Mouse (Mus musculus) midbrain, embryonic 13.5 days (tissue): ENCODE results near the gene Arl15. TPM values are rescaled to one million over a fixed set of nuclear protein-coding genes. Genes with fewer than 3 reads are reported as not detected.

Source experiments
- ATAC-seq: fragments of 200-750 bp; cut with Nextera tagmentation; 2 replicates; pipeline ENCODE4 v1.8.0; 2017; ENCODE audit warnings: mild to moderate bottlenecking, moderate TSS enrichment, moderate library complexity
- H3K27ac ChIP-seq: fragments of 300-500 bp; sonication (generic); 2 replicates; pipeline ENCODE4 v1.5.1; 2015; ENCODE audit warnings: inconsistent platforms, mild to moderate bottlenecking, moderate library complexity
- H3K27me3 ChIP-seq: fragments of 300-500 bp; sonication (generic); 2 replicates; pipeline ENCODE4 v1.6.1; 2015; ENCODE audit warnings: mild to moderate bottlenecking, inconsistent platforms
- H3K36me3 ChIP-seq: fragments of 300-500 bp; sonication (generic); 2 replicates; pipeline ENCODE4 v1.6.1; 2015; ENCODE audit warnings: mild to moderate bottlenecking, inconsistent platforms
- H3K4me1 ChIP-seq: fragments of 300-500 bp; sonication (generic); replicated peaks from 2 replicates; pipeline ENCODE4 v1.6.1; 2015; ENCODE audit warnings: inconsistent platforms
- H3K4me2 ChIP-seq: fragments of 300-500 bp; sonication (generic); replicated peaks from 2 replicates; pipeline ENCODE4 v1.6.1; 2015; ENCODE audit warnings: moderate library complexity, mild to moderate bottlenecking, inconsistent platforms
- H3K4me3 ChIP-seq: fragments of 300-500 bp; sonication (generic); replicated peaks from 2 replicates; pipeline ENCODE4 v1.5.1; 2015; ENCODE audit warnings: mild to moderate bottlenecking, inconsistent platforms
- H3K9ac ChIP-seq: fragments of 300-500 bp; sonication (generic); replicated peaks from 2 replicates; pipeline ENCODE4 v1.6.1; 2015; ENCODE audit warnings: mild to moderate bottlenecking, inconsistent platforms
- H3K9me3 ChIP-seq: fragments of 300-500 bp; sonication (generic); 2 replicates; pipeline ENCODE4 v1.6.1; 2016; ENCODE audit warnings: mild to moderate bottlenecking, inconsistent platforms
- WGBS: fragments of 180-500 bp; shearing (Covaris S2); methylation state at CpG from one replicate; pipeline ENCODE4 v1.1.7; 2015; 5-methylcytosine and 5-hydroxymethylcytosine counted together
- polyA plus RNA-seq: library from polyadenylated mRNA; unstranded; fragments of >200 nt; fragmentation: Nextera tagmentation; extraction: Ambion mirVana; gene quantifications from 2 replicates; pipeline ENCODE4 v1.2.1, GENCODE M21; 2015

Gene Arl15
- polyA plus RNA-seq, 1 experiment from 2014 or later: 15.0 TPM

GRCm38 (mm10) chr13:114101155-114101554, 306.9 kb downstream of the Arl15 start:
- no peak overlapping the region for H3K27ac ChIP-seq
- no peak overlapping the region for H3K9ac ChIP-seq
- no peaks in the 10 kb centered on the region for H3K27me3 ChIP-seq
- H3K4me3 ChIP-seq: no peak overlapping the region
- 87% methylated on average over 5 of the region's 5 CpGs for WGBS
- ATAC-seq: no peak
- no peak overlapping the region for H3K4me2 ChIP-seq
- H3K4me1 ChIP-seq: 0 out of 2 replicates have a peak, but pooled peaks cover 2% of the 10 kb centered on the region
- H3K9me3 ChIP-seq: no peaks in the 10 kb centered on the region
- 0 out of 2 replicates have a peak, but pooled peaks cover 4% of the 10 kb centered on the region for H3K36me3 ChIP-seq

GRCm38 (mm10) chr13:114106083-114106482, 311.8 kb downstream of the Arl15 start:
- no peaks in the 10 kb centered on the region for H3K9me3 ChIP-seq
- ATAC-seq: peak; percentile 87

GRCm38 (mm10) chr13:114107499-114107898, 313.2 kb downstream of the Arl15 start:
- 95% methylated on average over 7 of the region's 7 CpGs for WGBS
- no peaks in the 10 kb centered on the region for H3K27me3 ChIP-seq
- H3K4me2 ChIP-seq: no peak overlapping the region
- H3K4me1 ChIP-seq: peaks cover 15% of the 10 kb centered on the region; the same call in 1 of the 2 replicates
- no peak overlapping the region for H3K27ac ChIP-seq
- no peak for ATAC-seq
- H3K9me3 ChIP-seq: no peaks in the 10 kb centered on the region
- 0 out of 2 replicates have a peak, but pooled peaks cover 4% of the 10 kb centered on the region for H3K36me3 ChIP-seq
- H3K9ac ChIP-seq: no peak overlapping the region
- H3K4me3 ChIP-seq: no peak overlapping the region

More at GRCm38 (mm10) chr13:114106083-114106482, 311.8 kb downstream of the Arl15 start:
- Histone ChIP-seq H3K36me3 (0 out of 2 replicates have a peak, but pooled peaks cover 4% of the 10 kb centered on the region), H3K4me1 (peaks cover 15% of the 10 kb centered on the region; the same call in 1 of the 2 replicates), H3K27ac (no peak overlapping the region), H3K4me3 (no peak overlapping the region), H3K9ac (no peak overlapping the region), H3K27me3 (no peaks in the 10 kb centered on the region), H3K4me2 (no peak overlapping the region)
- 40% methylated on average over 7 of the region's 7 CpGs for WGBS

GRCm38 (mm10) chr13:114109441-114109840, 315.1 kb downstream of the Arl15 start:
- peak; percentile 21; the same call in 1 of the 2 replicates for ATAC-seq
- no peak overlapping the region for H3K4me3 ChIP-seq
- H3K36me3 ChIP-seq: no peaks in the 10 kb centered on the region
- no peaks in the 10 kb centered on the region for H3K27me3 ChIP-seq
- no peak overlapping the region for H3K27ac ChIP-seq
- 73% methylated on average over 10 of the region's 10 CpGs for WGBS
- no peak overlapping the region for H3K4me2 ChIP-seq
- peaks cover 15% of the 10 kb centered on the region; the same call in 1 of the 2 replicates for H3K4me1 ChIP-seq
- no peaks in the 10 kb centered on the region for H3K9me3 ChIP-seq
- no peak overlapping the region for H3K9ac ChIP-seq

GRCm38 (mm10) chr13:114109845-114110244, 315.5 kb downstream of the Arl15 start:
- no peak overlapping the region for H3K9ac ChIP-seq
- no peaks in the 10 kb centered on the region for H3K36me3 ChIP-seq
- ATAC-seq: peak; percentile 57
- no peaks in the 10 kb centered on the region for H3K27me3 ChIP-seq
- H3K4me1 ChIP-seq: peaks cover 15% of the 10 kb centered on the region; the same call in 1 of the 2 replicates
- H3K4me3 ChIP-seq: no peak overlapping the region
- WGBS: 38% methylated on average over 4 of the region's 4 CpGs
- H3K9me3 ChIP-seq: no peaks in the 10 kb centered on the region
- no peak overlapping the region for H3K27ac ChIP-seq
- no peak overlapping the region for H3K4me2 ChIP-seq

- no peak for ATAC-seq
- no peak overlapping the region for H3K9ac ChIP-seq
- H3K36me3 ChIP-seq: no peaks in the 10 kb centered on the region
- no peak overlapping the region for H3K4me2 ChIP-seq
- WGBS: 74% methylated on average over 2 of the region's 2 CpGs
- H3K27ac ChIP-seq: no peak overlapping the region
- H3K4me3 ChIP-seq: no peak overlapping the region
- no peaks in the 10 kb centered on the region for H3K9me3 ChIP-seq
- no peaks in the 10 kb centered on the region for H3K27me3 ChIP-seq
- H3K4me1 ChIP-seq: peaks cover 9% of the 10 kb centered on the region; the same call in 1 of the 2 replicates
These were observed 319.2 kb downstream of the Arl15 start for GRCm38 (mm10) chr13:114113516-114113915.

- Histone ChIP-seq H3K4me2 (no peak overlapping the region), H3K4me3 (no peak overlapping the region), H3K36me3 (no peaks in the 10 kb centered on the region), H3K27ac (no peak overlapping the region), H3K27me3 (no peaks in the 10 kb centered on the region), H3K9me3 (no peaks in the 10 kb centered on the region), H3K4me1 (peaks cover 6% of the 10 kb centered on the region; the same call in 1 of the 2 replicates), H3K9ac (no peak overlapping the region)
- ATAC-seq: no peak
- 93% methylated on average over 12 of the region's 12 CpGs for WGBS
These were observed 320.3 kb downstream of the Arl15 start for GRCm38 (mm10) chr13:114114586-114114985.

GRCm38 (mm10) chr13:114115106-114115505, 320.8 kb downstream of the Arl15 start:
- H3K4me2 ChIP-seq: no peak overlapping the region
- no peaks in the 10 kb centered on the region for H3K27me3 ChIP-seq
- H3K4me3 ChIP-seq: no peak overlapping the region
- H3K9ac ChIP-seq: no peak overlapping the region
- WGBS: 90% methylated on average over 4 of the region's 4 CpGs
- ATAC-seq: no peak
- no peaks in the 10 kb centered on the region for H3K9me3 ChIP-seq
- H3K36me3 ChIP-seq: no peaks in the 10 kb centered on the region
- H3K4me1 ChIP-seq: peaks cover 3% of the 10 kb centered on the region; the same call in 1 of the 2 replicates
- no peak overlapping the region for H3K27ac ChIP-seq

- no peak overlapping the region for H3K9ac ChIP-seq
- no peak overlapping the region for H3K4me2 ChIP-seq
- no peaks in the 10 kb centered on the region for H3K4me1 ChIP-seq
- H3K4me3 ChIP-seq: no peak overlapping the region
- H3K36me3 ChIP-seq: no peaks in the 10 kb centered on the region
- 92% methylated on average over 19 of the region's 19 CpGs for WGBS
- H3K27ac ChIP-seq: no peak overlapping the region
- ATAC-seq: no peak
- H3K27me3 ChIP-seq: no peaks in the 10 kb centered on the region
- no peaks in the 10 kb centered on the region for H3K9me3 ChIP-seq
These were observed 324.0 kb downstream of the Arl15 start for GRCm38 (mm10) chr13:114118104-114118830.

- H3K27ac ChIP-seq: no peak overlapping the region
- H3K9ac ChIP-seq: no peak overlapping the region
- H3K27me3 ChIP-seq: no peaks in the 10 kb centered on the region
- no peaks in the 10 kb centered on the region for H3K9me3 ChIP-seq
- H3K4me3 ChIP-seq: no peak overlapping the region
- WGBS: 94% methylated on average over 4 of the region's 4 CpGs
- H3K4me2 ChIP-seq: no peak overlapping the region
- no peak for ATAC-seq
- no peaks in the 10 kb centered on the region for H3K4me1 ChIP-seq
- H3K36me3 ChIP-seq: no peaks in the 10 kb centered on the region
These were observed 325.5 kb downstream of the Arl15 start for GRCm38 (mm10) chr13:114119816-114120215.

GRCm38 (mm10) chr13:114121591-114121990, 327.3 kb downstream of the Arl15 start:
- Histone ChIP-seq H3K4me1 (no peaks in the 10 kb centered on the region), H3K27ac (no peak overlapping the region), H3K9me3 (no peaks in the 10 kb centered on the region), H3K36me3 (no peaks in the 10 kb centered on the region), H3K9ac (no peak overlapping the region), H3K4me3 (no peak overlapping the region), H3K27me3 (no peaks in the 10 kb centered on the region), H3K4me2 (no peak overlapping the region)
- WGBS: 95% methylated on average over 9 of the region's 9 CpGs
- ATAC-seq: no peak

GRCm38 (mm10) chr13:114123391-114123790, 329.1 kb downstream of the Arl15 start:
- Histone ChIP-seq H3K4me2 (no peak overlapping the region), H3K36me3 (no peaks in the 10 kb centered on the region), H3K27me3 (no peaks in the 10 kb centered on the region), H3K4me1 (no peaks in the 10 kb centered on the region), H3K9ac (no peak overlapping the region), H3K27ac (no peak overlapping the region), H3K4me3 (no peak overlapping the region), H3K9me3 (no peaks in the 10 kb centered on the region)
- WGBS: 92% methylated on average over 3 of the region's 3 CpGs
- ATAC-seq: no peak
